In the genomic region with DNA sequence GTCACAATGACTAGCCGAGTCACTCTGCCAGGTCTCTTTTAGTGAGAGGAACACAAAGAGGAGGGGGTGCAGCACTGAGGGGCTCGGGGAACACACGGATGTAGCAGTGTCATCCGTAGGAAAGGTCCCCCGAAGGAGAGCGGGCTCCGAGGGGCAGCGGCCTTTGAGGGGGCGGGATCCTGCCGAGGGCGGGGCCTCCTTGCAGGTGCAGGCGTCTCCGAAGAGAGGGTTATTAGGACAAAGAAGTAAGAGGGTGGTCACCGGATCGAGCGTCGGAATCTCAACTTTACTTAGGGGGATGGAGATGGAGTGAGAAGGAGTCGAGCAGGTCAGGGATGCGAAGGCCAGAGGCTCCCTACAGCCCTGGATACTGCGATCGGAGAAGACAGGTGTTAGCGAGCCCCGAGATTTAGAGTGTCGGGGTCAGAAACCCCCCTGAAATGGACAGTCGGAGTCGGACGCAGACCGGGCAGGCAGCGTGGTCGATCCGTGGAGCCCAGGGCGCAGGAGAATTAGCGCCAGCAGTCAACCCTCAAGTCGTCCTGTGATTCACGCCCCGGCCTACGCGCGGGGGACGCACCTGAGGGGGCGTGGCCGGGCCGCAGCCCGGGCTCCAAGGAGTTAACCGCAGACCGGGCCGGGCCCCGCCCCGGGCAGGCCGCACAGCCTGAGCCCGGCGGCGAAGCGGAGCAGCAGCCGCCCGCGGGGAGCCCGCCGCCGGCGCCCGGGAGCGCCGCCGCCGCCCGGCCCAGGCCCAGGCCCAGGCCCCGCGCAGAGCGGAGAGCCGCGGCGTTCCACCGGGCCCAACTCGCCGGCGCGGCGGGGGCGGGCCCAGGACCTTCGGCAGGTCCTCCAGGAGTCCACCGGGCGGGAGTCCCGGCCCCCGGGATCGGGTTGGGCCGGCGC, we compare ENCODE assay signal across 1 mouse cellular context.
TF ChIP-seq lines count a peak whose summit lies in the region.

No protein-coding gene starts in this region.

TF ChIP-seq in C2C12, 6 proteins besides CTCF, POLR2A, EP300 and RAD21:
- TF ChIP-seq CEBPB (IDR thresholded peaks at IDR 0.05; ENCODE audit: low read depth) (no peak), MYOD1 (IDR thresholded peaks at IDR 0.05; ENCODE audit: control insufficient read depth, insufficient read length, low read depth) (no peak), USF1 (IDR thresholded peaks at IDR 0.05; ENCODE audit: low read depth) (no peak), FOSL1 (IDR thresholded peaks at IDR 0.05; ENCODE audit: insufficient read depth, low read length, poor library complexity, severe bottlenecking) (no peak), MYOG (IDR thresholded peaks at IDR 0.05; ENCODE audit: control insufficient read depth, extremely low read depth, insufficient read length) (no peak), MAX (IDR thresholded peaks at IDR 0.05) (no peak)
